Mouse (Mus musculus) adrenal gland, postnatal 25 days (tissue): ENCODE measurements at regions not wholly inside any gene's neighbourhood (a gene's known extent, or its start where the extent isn't known, plus 50 kb on each side); places are given as distances from the start of the nearest gene placed in this dataset.

ENCODE experiments used
- DNase-seq: peaks from one replicate; pipeline ENCODE4 v3.0.0; 2021; ENCODE audit warnings: mixed read lengths

- peak; percentile 32 for DNase-seq
These were observed 143.1 kb upstream of the Mrps10 start for GRCm38 (mm10) chr17:47225306-47226269.

- no peak for DNase-seq
These were observed 147.5 kb upstream of the Mrps10 start for GRCm38 (mm10) chr17:47221068-47221796.

- no peak for DNase-seq
These were observed 148.8 kb upstream of the Mrps10 start for GRCm38 (mm10) chr17:47219846-47220245.

- DNase-seq: no peak
These were observed 152.2 kb upstream of the Mrps10 start for GRCm38 (mm10) chr17:47216490-47216889.

GRCm38 (mm10) chr17:47215841-47216240 lies 152.8 kb upstream of the Mrps10 start:
- no peak for DNase-seq

GRCm38 (mm10) chr17:47214111-47214510 lies 154.6 kb upstream of the Mrps10 start:
- DNase-seq: no peak

- no peak for DNase-seq
These were observed 158.1 kb upstream of the Mrps10 start for GRCm38 (mm10) chr17:47210441-47211196.

GRCm38 (mm10) chr17:47208886-47209585 lies 159.7 kb upstream of the Mrps10 start:
- peak; percentile 34 for DNase-seq

GRCm38 (mm10) chr17:47207471-47207870 lies 161.2 kb upstream of the Mrps10 start:
- DNase-seq: no peak

- no peak for DNase-seq
These were observed 164.1 kb upstream of the Mrps10 start for GRCm38 (mm10) chr17:47204470-47205162.

GRCm38 (mm10) chr17:47199206-47199605 lies 169.5 kb upstream of the Mrps10 start:
- no peak for DNase-seq

- no peak for DNase-seq
These were observed 170.7 kb upstream of the Mrps10 start for GRCm38 (mm10) chr17:47197957-47198356.

GRCm38 (mm10) chr17:47196992-47197391 lies 171.7 kb upstream of the Mrps10 start:
- no peak for DNase-seq

- no peak for DNase-seq
These were observed 172.7 kb upstream of the Mrps10 start for GRCm38 (mm10) chr17:47195981-47196380.

- DNase-seq: no peak
These were observed 174.1 kb upstream of the Mrps10 start for GRCm38 (mm10) chr17:47194463-47195012.

- no peak for DNase-seq
These were observed 177.3 kb upstream of the Mrps10 start for GRCm38 (mm10) chr17:47191416-47191815.

- DNase-seq: no peak
These were observed 178.9 kb upstream of the Mrps10 start for GRCm38 (mm10) chr17:47189770-47190169.

- DNase-seq: peak; percentile 36
These were observed 173.8 kb upstream of the Ubr2 start for GRCm38 (mm10) chr17:47184148-47184547.

GRCm38 (mm10) chr17:47182118-47182517 lies 171.8 kb upstream of the Ubr2 start:
- no peak for DNase-seq

- no peak for DNase-seq
These were observed 169.1 kb upstream of the Ubr2 start for GRCm38 (mm10) chr17:47179410-47179809.

GRCm38 (mm10) chr17:47178705-47179104 lies 168.3 kb upstream of the Ubr2 start:
- no peak for DNase-seq
